Comparison of ENCODE assay signal across 8 mouse cellular contexts in the genomic region with DNA sequence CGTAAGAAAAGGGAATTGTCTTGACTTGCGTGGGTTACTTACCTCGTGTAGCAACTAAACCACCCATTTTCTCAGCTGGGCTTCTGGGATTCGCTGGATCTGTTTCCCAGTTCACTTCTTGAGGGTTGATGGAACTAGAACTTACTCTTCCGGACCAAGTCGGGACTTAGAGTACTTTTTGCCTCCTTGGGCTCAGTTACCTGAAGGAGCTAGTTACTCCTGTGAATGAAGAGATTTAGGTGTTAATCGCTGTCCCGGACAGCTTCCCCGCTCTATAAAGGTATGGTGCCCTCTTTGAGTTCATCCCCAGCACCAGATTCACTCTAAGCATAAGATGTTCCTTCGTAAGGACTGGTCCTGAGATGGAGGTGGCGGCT. TPM values are rescaled to one million over a fixed set of nuclear protein-coding genes. Genes with fewer than 3 reads are reported as not detected.
DNase-seq lines count a peak whose midpoint lies in the region; ATAC-seq and TF ChIP-seq lines count a peak whose summit lies in the region.

No protein-coding gene starts in this region.

- H3K4me3 ChIP-seq in lung, embryonic 15.5 days: peak overlapping the region; percentile 94
- peak overlapping the region; percentile 81 for H3K4me3 ChIP-seq in macrophage (ENCODE audit: inconsistent target)

- H3K27me3 ChIP-seq in lung, embryonic 15.5 days: no peaks in the 10 kb centered on the region

- H3K9ac ChIP-seq in lung, embryonic 15.5 days: peak overlapping the region; percentile 83

- peak overlapping the region; percentile 98 for H3K27ac ChIP-seq in lung, embryonic 15.5 days
- peak overlapping the region; percentile 41 for H3K27ac ChIP-seq in macrophage

- 3% methylated on average over 11 of the region's 11 CpGs for WGBS in lung, embryonic 15.5 days
- WGBS in macrophage (ENCODE audit: missing documents): 19% methylated on average over 11 of the region's 11 CpGs

- no peaks in the 10 kb centered on the region for H3K36me3 ChIP-seq in lung, embryonic 15.5 days
- H3K36me3 ChIP-seq in macrophage (ENCODE audit: inconsistent target): no peaks in the 10 kb centered on the region

- TF ChIP-seq CTCF in brain, embryonic 14.5 days (IDR thresholded peaks at IDR 0.05; ENCODE audit: borderline replicate concordance, extremely low read depth, insufficient read depth, insufficient read length): no peak

- H3K9me3 ChIP-seq in lung, embryonic 15.5 days: no peaks in the 10 kb centered on the region

- peaks cover 56% of the 10 kb centered on the region for H3K79me2 ChIP-seq in macrophage (ENCODE audit: inconsistent target)

- no peak for TF ChIP-seq POLR2A in brain, embryonic 14.5 days (IDR thresholded peaks at IDR 0.05; ENCODE audit: borderline replicate concordance, extremely low read depth, insufficient read depth, insufficient read length, poor library complexity, severe bottlenecking)

- peaks cover 27% of the 10 kb centered on the region for H3K4me1 ChIP-seq in lung, embryonic 15.5 days

- peak overlapping the region; percentile 80 for H3K4me2 ChIP-seq in lung, embryonic 15.5 days

- no peak for ATAC-seq in lung, embryonic 15.5 days (ENCODE audit: borderline replicate concordance, extremely low read depth, low FRiP score, low TSS enrichment)

- intact Hi-C loops in heart, postnatal 10 days (cut with DNase I): no loop called here

- no peak for DNase-seq in lung, postnatal 36 days
- peak; percentile 29 for DNase-seq in brain, embryonic 14.5 days (ENCODE audit: low read depth)
- peak; percentile 22 to 34 for DNase-seq in heart, postnatal 10 days
- DNase-seq in spleen, adult 18-20 months: no peak
- DNase-seq in c-Kit-positive CD71-positive TER-119-positive erythroid progenitor cells, embryonic 14.5 days (ENCODE audit: low spot score): no peak
- DNase-seq in adrenal gland, postnatal 25 days: no peak

RNA-seq across cellular contexts. Expression of a gene that starts 1.1 kb away (rescaled TPM):
- 10.6 and 11.7 TPM in 2 replicates for polyA plus RNA-seq in lung, embryonic 15.5 days (2015; fragmentation: Nextera tagmentation; extraction: Ambion mirVana)
- polyA plus RNA-seq in brain, embryonic 14.5 days (2012; rRNA removed): 27.3 and 52.6 TPM in 2 replicates
- total RNA-seq in heart, postnatal 10 days (2021): 10 to 100 TPM; 56.6 to 59.5 TPM
- 10 to 100 TPM; 18.7 to 90.5 (median 71.1) TPM for total RNA-seq in macrophage (2018; cell fraction: chromatin; rRNA removed)
- 10 to 100 TPM; 20.2 to 43.0 (median 33.9) TPM for total RNA-seq in macrophage (2018; cell fraction: cytosol; rRNA removed)
- total RNA-seq in macrophage (2018; cell fraction: nucleus; rRNA removed): 10 to 100 TPM; 23.0 to 95.0 (median 51.6) TPM
- polyA plus RNA-seq in macrophage (2018): 14.7 to 25.3 TPM (median 17.8 TPM) in 3 replicates
- 76.8 and 78.1 TPM in 2 replicates for total RNA-seq in adrenal gland, postnatal 25 days (2021)

RNA-seq across cellular contexts. Expression of a gene that starts 29.1 kb away (rescaled TPM):
- polyA plus RNA-seq in lung, embryonic 15.5 days (2015; fragmentation: Nextera tagmentation; extraction: Ambion mirVana): 3.4 and 4.8 TPM in 2 replicates
- 29.3 and 30.7 TPM in 2 replicates for polyA plus RNA-seq in brain, embryonic 14.5 days (2012; rRNA removed)
- 10 to 100 TPM; 16.8 to 19.7 TPM for total RNA-seq in heart, postnatal 10 days (2021)
- total RNA-seq in macrophage (2018; cell fraction: chromatin; rRNA removed): 100 to 1,000 TPM; 169 to 514 (median 283) TPM
- 10 to 100 TPM; 38.9 to 75.0 (median 53.6) TPM for total RNA-seq in macrophage (2018; cell fraction: cytosol; rRNA removed)
- 100 to 1,000 TPM; 112 to 289 (median 167) TPM for total RNA-seq in macrophage (2018; cell fraction: nucleus; rRNA removed)
- polyA plus RNA-seq in macrophage (2018): 25.4 to 40.1 TPM (median 34.8 TPM) in 3 replicates
- total RNA-seq in adrenal gland, postnatal 25 days (2021): 9.0 and 10.7 TPM in 2 replicates

RNA-seq across cellular contexts. Expression of a gene that starts 40.1 kb away (rescaled TPM):
- polyA plus RNA-seq in lung, embryonic 15.5 days (2015; fragmentation: Nextera tagmentation; extraction: Ambion mirVana): 19.9 and 21.1 TPM in 2 replicates
- polyA plus RNA-seq in brain, embryonic 14.5 days (2012; rRNA removed): 62.1 and 72.8 TPM in 2 replicates
- total RNA-seq in heart, postnatal 10 days (2021): 10 to 100 TPM; 21.1 to 26.9 TPM
- 100 to 1,000 TPM in 23 of 26 experiments, 10 to 100 TPM in 3; 91.2 to 489 (median 146) TPM for total RNA-seq in macrophage (2018; cell fraction: chromatin; rRNA removed)
- 10 to 100 TPM; 25.7 to 61.7 (median 31.1) TPM for total RNA-seq in macrophage (2018; cell fraction: cytosol; rRNA removed)
- total RNA-seq in macrophage (2018; cell fraction: nucleus; rRNA removed): 100 to 1,000 TPM in 16 of 26 experiments, 10 to 100 TPM in 10; 53.4 to 348 (median 110) TPM
- polyA plus RNA-seq in macrophage (2018): 15.7 to 39.3 TPM (median 26.5 TPM) in 3 replicates
- total RNA-seq in adrenal gland, postnatal 25 days (2021): 46.7 and 57.8 TPM in 2 replicates

RNA-seq across cellular contexts. Expression of a gene that starts 46.1 kb away (rescaled TPM):
- polyA plus RNA-seq in lung, embryonic 15.5 days (2015; fragmentation: Nextera tagmentation; extraction: Ambion mirVana): 94.7 and 102 TPM in 2 replicates
- 24.0 and 35.8 TPM in 2 replicates for polyA plus RNA-seq in brain, embryonic 14.5 days (2012; rRNA removed)
- total RNA-seq in heart, postnatal 10 days (2021): 100 to 1,000 TPM; 105 to 110 TPM
- total RNA-seq in macrophage (2018; cell fraction: chromatin; rRNA removed): 10 to 100 TPM; 21.3 to 81.5 (median 49.6) TPM
- total RNA-seq in macrophage (2018; cell fraction: cytosol; rRNA removed): 100 to 1,000 TPM; 151 to 283 (median 205) TPM
- 100 to 1,000 TPM; 138 to 261 (median 185) TPM for total RNA-seq in macrophage (2018; cell fraction: nucleus; rRNA removed)
- polyA plus RNA-seq in macrophage (2018): 169 to 236 TPM (median 174 TPM) in 3 replicates
- total RNA-seq in adrenal gland, postnatal 25 days (2021): 132 and 136 TPM in 2 replicates

RNA-seq across cellular contexts. Expression of a gene that starts 50.7 kb away (rescaled TPM):
- 6.0 and 6.3 TPM in 2 replicates for polyA plus RNA-seq in lung, embryonic 15.5 days (2015; fragmentation: Nextera tagmentation; extraction: Ambion mirVana)
- polyA plus RNA-seq in brain, embryonic 14.5 days (2012; rRNA removed): 1.3 and 2.4 TPM in 2 replicates
- total RNA-seq in heart, postnatal 10 days (2021): under 1 TPM; 0.26 to 0.45 TPM
- 1 to 10 TPM; 1.1 to 8.5 (median 2.2) TPM for total RNA-seq in macrophage (2018; cell fraction: chromatin; rRNA removed)
- 1 to 10 TPM in 22 of 26 experiments, under 1 TPM in 4; 0.65 to 1.7 (median 1.3) TPM for total RNA-seq in macrophage (2018; cell fraction: cytosol; rRNA removed)
- total RNA-seq in macrophage (2018; cell fraction: nucleus; rRNA removed): 1 to 10 TPM in 24 of 26 experiments, under 1 TPM in 2; 0.83 to 6.9 (median 2.1) TPM
- 0.79 to 1.2 TPM (median 1.2 TPM) in 3 replicates for polyA plus RNA-seq in macrophage (2018)
- total RNA-seq in adrenal gland, postnatal 25 days (2021): 0.85 TPM in 1 of 2 replicates, not detected in the other

Comparison
In these comparisons a context has a peak if more than half of its experiments do, and no peak if none do; other contexts are left out.
1. DNase-seq: peak in brain, embryonic 14.5 days (single experiment) and heart, postnatal 10 days (2 of 2); none in lung, postnatal 36 days (single experiment), spleen, adult 18-20 months (0 of 2), c-Kit-positive CD71-positive TER-119-positive erythroid progenitor cells, embryonic 14.5 days (single experiment) and adrenal gland, postnatal 25 days (single experiment).